Mouse (Mus musculus): ENCODE measurements around the gene Rdh19.
"Not testable (repeated sequence)": the region's sequence is repeated elsewhere in the genome, so short reads cannot be mapped to it uniquely, and the experiment has no call there.

Gene Rdh19

DNA sequence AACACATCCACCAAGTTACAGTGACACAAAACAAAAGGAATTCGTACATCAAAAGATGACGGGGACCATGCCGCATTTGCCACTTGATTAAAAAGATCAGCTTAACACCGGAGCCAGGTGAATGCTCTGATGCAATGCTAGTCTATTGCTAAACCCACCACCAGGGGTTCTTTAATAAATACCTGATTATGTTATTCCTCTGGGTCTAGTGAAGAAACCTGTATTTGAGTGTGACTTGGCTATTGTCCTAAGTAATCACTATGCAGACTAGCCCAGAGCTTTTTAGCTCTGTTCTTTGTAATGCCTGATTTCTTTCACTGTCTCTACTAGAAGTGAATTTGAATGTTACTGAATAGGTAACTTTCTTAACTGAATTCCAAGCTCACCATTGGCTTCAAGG lies 31.3 kb downstream of the Rdh19 start:
- no peak for DNase-seq

GRCm38 (mm10) chr10:127886551-127886950 lies 36.8 kb downstream of the Rdh19 start:
- no peak for DNase-seq

GRCm38 (mm10) chr10:127886971-127887370 lies 37.2 kb downstream of the Rdh19 start:
- DNase-seq: no peak

DNA sequence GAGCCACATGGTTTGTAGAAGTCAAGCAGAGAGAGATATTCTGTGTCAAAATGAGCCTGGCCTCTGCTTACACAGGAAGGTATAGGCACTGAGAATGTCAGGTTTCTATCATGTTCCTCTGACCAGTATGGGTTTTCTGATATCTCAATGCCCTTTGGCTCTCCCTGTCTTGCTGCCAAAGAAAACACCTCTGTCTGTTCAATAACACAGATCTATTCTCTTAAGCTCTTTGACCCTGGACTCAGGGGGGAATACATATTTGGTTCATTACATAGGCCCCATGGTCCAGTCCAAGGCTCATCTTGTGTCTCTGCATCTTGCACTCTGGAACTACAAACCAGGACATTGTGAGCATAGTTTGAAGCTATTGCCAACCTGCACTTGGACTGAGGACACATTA lies 38.9 kb downstream of the Rdh19 start, which contains the start of gene Rdh7:
TSS of gene Rdh7 (minus strand) at position 213 of the 400 bp plus-strand sequence.
- no peak for DNase-seq

DNA sequence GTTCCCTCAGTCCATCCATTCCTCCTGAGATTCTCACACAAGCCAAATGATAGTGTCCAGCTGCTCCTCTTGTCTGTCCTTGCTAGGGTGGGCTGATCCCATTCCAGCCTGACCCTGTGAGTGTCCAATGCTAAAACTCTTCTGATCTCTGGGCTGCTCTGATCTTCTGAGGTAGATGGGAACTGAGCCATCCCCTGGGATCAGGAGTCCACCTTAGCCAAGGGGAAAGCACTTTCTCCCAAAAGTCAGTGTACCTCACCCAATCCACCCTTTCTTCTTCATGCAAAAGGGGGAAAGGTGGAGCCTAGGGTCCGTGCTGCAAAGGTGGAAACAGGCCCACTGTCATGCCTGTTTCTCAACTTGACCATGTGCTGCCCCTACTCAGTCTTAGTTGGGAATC lies 41.8 kb downstream of the Rdh19 start:
- no peak for DNase-seq

GRCm38 (mm10) chr10:127893163-127894022 lies 43.7 kb downstream of the Rdh19 start:
- DNase-seq: not testable (repeated sequence)

DNA sequence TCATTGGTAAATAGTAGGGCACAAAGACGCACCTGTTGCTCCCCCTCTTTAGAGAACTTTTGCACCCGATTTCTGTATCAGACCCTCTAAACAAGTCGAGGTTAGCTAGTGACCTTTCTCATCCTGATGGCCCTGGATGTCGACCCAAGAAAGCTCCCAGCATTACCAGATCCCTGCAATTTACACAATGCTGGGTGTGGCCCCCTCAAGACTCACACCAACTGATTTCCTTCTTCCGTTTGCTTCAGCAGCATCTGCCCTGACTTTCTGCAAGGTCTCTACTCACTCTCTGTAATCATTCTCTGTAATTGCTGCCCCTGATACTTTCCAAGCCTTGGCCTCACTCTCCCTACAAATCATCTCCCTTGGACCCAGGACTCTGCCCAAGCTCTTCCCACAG lies 47.0 kb downstream of the Rdh19 start:
- DNase-seq: no peak

DNA sequence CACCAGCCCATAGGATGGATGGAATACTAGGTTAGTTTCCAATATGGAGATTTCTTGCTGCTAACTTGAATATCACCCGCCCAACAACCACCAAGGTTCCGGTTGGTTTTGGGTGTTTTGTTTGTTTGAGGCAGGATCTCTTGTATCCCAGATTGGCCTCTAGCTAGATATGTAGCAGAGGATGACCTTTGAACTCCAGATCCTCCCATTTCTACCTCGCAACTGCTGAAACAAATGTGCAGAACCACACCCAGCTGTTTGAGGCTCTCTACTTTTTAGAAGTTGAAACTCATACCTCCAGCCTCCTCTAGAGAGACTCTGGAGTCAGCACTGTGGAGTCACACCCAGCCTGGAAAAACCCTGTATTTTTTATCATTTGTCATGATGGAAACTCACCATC lies 47.8 kb downstream of the Rdh19 start:
- DNase-seq: no peak

DNA sequence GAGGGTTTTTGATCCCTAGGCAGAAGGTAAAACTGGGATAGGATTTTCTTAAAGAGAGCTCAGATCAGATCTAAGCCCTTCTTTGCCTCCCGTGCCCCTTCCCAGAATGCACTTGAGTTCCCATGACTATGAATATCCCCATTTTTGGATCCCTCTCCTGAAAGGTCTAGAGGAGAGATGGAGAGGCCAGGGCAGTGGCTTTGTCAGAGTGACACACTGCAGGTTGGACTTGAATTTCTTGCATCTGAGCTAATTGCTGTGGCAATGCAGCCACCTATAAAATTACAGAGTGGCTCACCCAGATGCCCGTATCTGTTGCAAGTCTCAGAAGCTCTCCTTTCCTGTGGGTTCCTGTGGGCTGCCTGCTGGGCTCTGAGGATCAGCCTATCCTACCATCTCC lies 48.5 kb downstream of the Rdh19 start, which contains the start of gene Sdr9c7:
TSS of gene Sdr9c7 (plus strand) at position 301 of the 400 bp plus-strand sequence.
- no peak for DNase-seq

DNA sequence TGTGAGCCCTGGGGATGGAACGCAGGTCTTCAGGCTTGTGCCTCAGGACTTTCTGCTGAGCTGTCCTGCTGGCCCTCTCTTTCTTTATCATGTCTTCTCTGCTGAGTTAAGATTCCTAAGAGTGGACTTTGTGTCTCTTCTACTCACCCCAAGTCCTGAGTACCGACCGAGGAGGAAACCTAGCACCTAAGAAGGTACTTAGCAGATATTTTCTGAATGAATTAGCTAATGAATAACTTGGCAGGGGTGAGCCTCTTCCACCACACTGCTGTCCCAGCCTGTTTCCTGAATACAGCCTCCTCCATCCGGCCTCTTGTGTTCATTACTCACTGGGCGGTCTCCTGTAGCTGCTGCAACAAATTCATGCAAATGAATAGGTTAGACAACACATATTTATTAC lies 50.1 kb downstream of the Rdh19 start:
- no peak for DNase-seq

- no peak for DNase-seq
These were observed 52.0 kb downstream of the Rdh19 start for GRCm38 (mm10) chr10:127901751-127902150.

DNA sequence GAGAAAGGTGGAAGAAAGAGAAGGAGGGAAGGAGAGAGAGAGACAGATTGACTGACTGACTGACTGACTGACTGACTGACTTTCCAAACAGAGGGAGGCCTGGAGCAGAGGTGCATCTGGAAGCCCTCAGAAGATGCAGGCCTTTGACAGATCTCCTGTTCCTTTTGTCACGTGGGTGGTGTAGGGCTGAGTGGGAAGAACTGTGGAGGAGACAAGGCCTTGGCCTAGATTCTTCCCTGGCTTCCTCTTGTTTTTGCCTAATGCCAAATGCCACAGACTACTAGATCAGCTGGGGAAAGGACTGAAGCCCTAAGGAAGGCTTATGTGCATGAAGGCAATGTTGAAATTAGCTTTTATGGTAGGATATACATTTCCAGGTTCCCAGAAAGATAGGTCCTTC lies 53.4 kb downstream of the Rdh19 start:
- DNase-seq: peak; percentile 9

DNA sequence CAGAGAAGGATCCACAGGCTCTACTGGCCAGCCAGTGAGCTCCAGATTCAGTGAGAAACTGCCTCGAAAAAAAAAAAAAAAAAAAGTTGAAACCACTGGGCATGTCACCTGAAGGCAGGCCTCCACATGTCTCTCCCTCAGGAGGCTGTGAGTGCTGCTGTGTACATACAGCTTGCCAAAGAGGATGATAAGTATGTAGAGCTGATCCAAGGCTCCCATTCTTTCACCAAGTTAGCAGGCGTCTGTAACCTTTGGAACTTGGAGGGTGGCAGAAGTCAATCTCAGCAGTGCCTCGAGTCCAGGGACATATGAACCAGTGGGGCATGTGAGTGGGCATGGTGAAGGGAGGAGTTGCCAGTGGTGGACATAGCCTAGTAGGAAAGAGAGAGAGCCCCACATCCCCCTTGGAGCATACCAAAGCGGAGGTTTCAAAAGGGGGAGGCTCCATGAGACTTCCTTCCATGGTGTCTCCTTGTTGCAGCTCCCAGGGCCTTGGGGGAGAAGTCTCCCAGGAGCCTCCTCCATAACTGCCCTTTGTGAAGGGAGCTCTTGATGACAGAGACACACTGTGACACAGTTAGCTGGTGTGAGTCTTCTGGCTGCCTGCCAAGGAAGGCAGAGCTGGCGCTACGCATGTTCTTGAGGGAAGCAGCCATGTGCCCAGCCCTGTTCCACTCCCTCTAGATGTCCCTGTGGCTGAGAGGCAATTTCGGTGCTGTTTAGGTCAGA lies 55.2 kb downstream of the Rdh19 start:
- DNase-seq: peak; percentile 25

DNA sequence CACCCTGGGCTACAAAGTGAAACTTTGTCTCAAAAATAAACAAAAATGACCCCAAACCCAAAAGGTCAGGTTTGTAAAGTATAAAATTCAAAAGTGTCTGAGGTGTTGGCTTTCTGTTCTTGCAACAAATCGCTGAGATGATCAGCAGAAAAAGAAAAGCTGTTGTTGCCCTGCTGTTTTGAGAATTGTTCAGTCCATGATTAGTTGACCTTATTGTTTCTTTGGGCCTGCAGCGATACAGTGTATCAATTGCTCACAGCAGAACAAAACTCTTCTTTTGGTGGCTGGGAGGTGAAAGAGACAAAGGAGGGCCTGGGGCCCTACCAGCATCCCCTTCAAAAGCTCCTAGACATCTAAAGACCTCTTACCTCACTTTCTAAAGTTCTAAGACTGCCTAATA lies 56.4 kb downstream of the Rdh19 start:
- no peak for DNase-seq

DNA sequence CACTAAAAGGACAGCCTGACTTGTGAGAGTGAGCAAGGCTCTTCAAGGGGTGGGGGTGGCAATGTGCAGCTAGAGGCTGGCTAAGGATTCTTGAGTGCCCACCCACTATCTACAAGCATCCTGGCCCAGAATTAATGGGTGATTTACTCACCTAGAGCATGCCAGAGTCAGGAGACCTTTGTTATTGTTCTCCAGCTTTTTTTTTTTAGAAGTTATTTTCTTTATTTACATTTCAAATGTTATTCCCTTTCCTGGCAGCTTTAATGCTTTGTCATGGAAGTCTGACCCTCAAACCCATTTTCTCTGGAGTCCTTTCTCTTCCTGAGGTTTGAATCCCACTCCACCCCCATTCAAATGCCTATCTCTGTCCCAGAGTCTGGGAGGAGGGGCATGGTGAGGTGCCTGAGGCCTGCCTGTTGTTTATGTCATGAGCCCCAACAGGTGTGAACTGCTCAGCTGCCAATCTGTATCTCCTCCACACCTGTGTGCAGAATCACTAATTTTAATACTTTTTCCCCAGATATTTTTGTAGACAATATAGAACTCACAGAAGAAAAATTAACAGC lies 57.7 kb downstream of the Rdh19 start:
- no peak for DNase-seq

All from right cerebral cortex, adult 18-20 months (tissue).